Mouse (Mus musculus): ENCODE data around the gene Vps37c. TPM values are rescaled to one million over a fixed set of nuclear protein-coding genes. Genes with fewer than 3 reads are reported as not detected.

The Vps37c gene
- total RNA-seq, 2 experiments from 2014 or later, result 21.3 to 28.5 TPM

GRCm38 (mm10) chr19:10712646-10713045 lies 24.1 kb downstream of the Vps37c start:
- no peak for DNase-seq (ENCODE audit: low spot score)

- DNase-seq (ENCODE audit: low spot score), result no peak
Observed at GRCm38 (mm10) chr19:10713551-10713950, 25.0 kb downstream of the Vps37c start.

- DNase-seq (ENCODE audit: low spot score), result no peak
Observed at GRCm38 (mm10) chr19:10714168-10714567, 25.6 kb downstream of the Vps37c start.

GRCm38 (mm10) chr19:10714682-10715475 lies 26.3 kb downstream of the Vps37c start:
- peak; percentile 67 for DNase-seq (ENCODE audit: low spot score)

GRCm38 (mm10) chr19:10715476-10715875 lies 26.9 kb downstream of the Vps37c start:
- no peak for DNase-seq (ENCODE audit: low spot score)

- DNase-seq (ENCODE audit: low spot score), result no peak
Observed at GRCm38 (mm10) chr19:10718251-10718775, 29.8 kb downstream of the Vps37c start.

GRCm38 (mm10) chr19:10719751-10720150 lies 31.2 kb downstream of the Vps37c start:
- DNase-seq (ENCODE audit: low spot score), result no peak

GRCm38 (mm10) chr19:10720524-10720923 lies 32.0 kb downstream of the Vps37c start:
- DNase-seq (ENCODE audit: low spot score), result no peak

- DNase-seq (ENCODE audit: low spot score), result no peak
Observed at GRCm38 (mm10) chr19:10721064-10721463, 32.5 kb downstream of the Vps37c start.

GRCm38 (mm10) chr19:10723084-10723483 lies 34.5 kb downstream of the Vps37c start:
- no peak for DNase-seq (ENCODE audit: low spot score)

GRCm38 (mm10) chr19:10723649-10724048 lies 35.1 kb downstream of the Vps37c start:
- no peak for DNase-seq (ENCODE audit: low spot score)

GRCm38 (mm10) chr19:10724629-10725363 lies 36.3 kb downstream of the Vps37c start:
- no peak for DNase-seq (ENCODE audit: low spot score)

GRCm38 (mm10) chr19:10729889-10730288 lies 41.4 kb downstream of the Vps37c start:
- DNase-seq (ENCODE audit: low spot score), result no peak

GRCm38 (mm10) chr19:10730469-10730868 lies 41.9 kb downstream of the Vps37c start:
- DNase-seq (ENCODE audit: low spot score), result no peak

GRCm38 (mm10) chr19:10731975-10732374 lies 43.4 kb downstream of the Vps37c start:
- DNase-seq (ENCODE audit: low spot score), result no peak

GRCm38 (mm10) chr19:10732741-10733140 lies 44.2 kb downstream of the Vps37c start:
- DNase-seq (ENCODE audit: low spot score), result no peak

- DNase-seq (ENCODE audit: low spot score), result peak; percentile 82
Observed at GRCm38 (mm10) chr19:10733501-10734127, 45.1 kb downstream of the Vps37c start.

- DNase-seq (ENCODE audit: low spot score), result no peak
Observed at GRCm38 (mm10) chr19:10734554-10734953, 46.0 kb downstream of the Vps37c start.

GRCm38 (mm10) chr19:10735061-10735460 lies 46.5 kb downstream of the Vps37c start:
- no peak for DNase-seq (ENCODE audit: low spot score)

GRCm38 (mm10) chr19:10735861-10736260 lies 47.3 kb downstream of the Vps37c start:
- DNase-seq (ENCODE audit: low spot score), result no peak

GRCm38 (mm10) chr19:10738038-10738437 lies 49.5 kb downstream of the Vps37c start:
- DNase-seq (ENCODE audit: low spot score), result no peak

- DNase-seq (ENCODE audit: low spot score), result no peak
Observed at GRCm38 (mm10) chr19:10738811-10739210, 50.3 kb downstream of the Vps37c start, which contains the start of gene Cd5. Gene Cd5, minus strand, starts transcription at chr19:10739002.

All from gastrocnemius, adult 18-20 months (tissue).